Mouse (Mus musculus): ENCODE measurements around the gene Rab3b.

DNA sequence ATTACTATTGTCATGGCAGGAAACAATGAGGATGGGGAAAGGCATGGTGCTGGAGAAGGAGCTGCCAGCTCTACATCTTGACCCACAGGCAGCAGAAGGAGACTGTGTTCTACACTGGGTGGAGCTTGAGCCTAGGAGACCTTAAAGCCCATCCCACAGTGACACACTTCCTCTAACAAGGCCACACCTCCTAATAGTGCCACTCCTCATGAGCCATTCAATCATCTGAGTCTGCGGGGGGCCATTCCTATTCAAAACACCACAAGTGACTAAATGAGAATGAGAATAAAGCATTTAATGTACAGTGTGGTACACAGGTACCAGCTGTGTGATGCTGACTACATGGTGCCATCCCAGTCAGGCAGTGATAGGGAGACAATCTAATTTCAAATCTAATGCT lies 71.3 kb downstream of the Rab3b start:
- no peak for TF ChIP-seq CTCF (IDR thresholded peaks at IDR 0.05; ENCODE audit: extremely low read depth, insufficient read depth, low read length)
- TF ChIP-seq POLR2A (IDR thresholded peaks at IDR 0.05; ENCODE audit: extremely low read depth, insufficient read depth, low read length) = no peak

Data from cortical plate, adult 2 months (tissue).